Mouse (Mus musculus) embryo, embryonic 10 days (tissue): ENCODE measurements at regions not wholly inside any gene's neighbourhood (a gene's known extent, or its start where the extent isn't known, plus 50 kb on each side); places are given as distances from the start of the nearest gene placed in this dataset.

Experiments
- DNase-seq: peaks from one replicate; pipeline ENCODE4 v3.0.0-alpha.2; 2015; ENCODE audit warnings: low spot score

- DNase-seq: no peak
These were observed 128.4 kb downstream of the Rpap3 start for GRCm38 (mm10) chr15:97577196-97577595.

- DNase-seq: no peak
These were observed 133.0 kb downstream of the Rpap3 start for GRCm38 (mm10) chr15:97572639-97573038.

GRCm38 (mm10) chr15:97571885-97572284 is 133.7 kb downstream of the Rpap3 start:
- no peak for DNase-seq

- DNase-seq: no peak
These were observed 145.5 kb downstream of the Rpap3 start for GRCm38 (mm10) chr15:97560096-97560495.

GRCm38 (mm10) chr15:97558725-97559124 is 146.9 kb downstream of the Rpap3 start:
- DNase-seq: no peak

- no peak for DNase-seq
These were observed 157.3 kb downstream of the Rpap3 start for GRCm38 (mm10) chr15:97548354-97548753.

GRCm38 (mm10) chr15:97545034-97545433 is 160.6 kb downstream of the Rpap3 start:
- no peak for DNase-seq

- DNase-seq: no peak
These were observed 164.0 kb downstream of the Rpap3 start for GRCm38 (mm10) chr15:97541646-97542045.

GRCm38 (mm10) chr15:97536145-97536544 is 169.5 kb downstream of the Rpap3 start:
- DNase-seq: no peak

GRCm38 (mm10) chr15:97534878-97535277 is 170.7 kb downstream of the Rpap3 start:
- no peak for DNase-seq

- DNase-seq: no peak
These were observed 171.9 kb downstream of the Rpap3 start for GRCm38 (mm10) chr15:97533553-97534291.

GRCm38 (mm10) chr15:97532346-97532910 is 173.2 kb downstream of the Rpap3 start:
- DNase-seq: no peak

GRCm38 (mm10) chr15:97528291-97529050 is 177.2 kb downstream of the Rpap3 start:
- no peak for DNase-seq

GRCm38 (mm10) chr15:97520395-97520794 is 185.2 kb downstream of the Rpap3 start:
- DNase-seq: no peak

GRCm38 (mm10) chr15:97519919-97520345 is 185.7 kb downstream of the Rpap3 start:
- DNase-seq: no peak

- DNase-seq: peak; percentile 20
These were observed 187.7 kb downstream of the Rpap3 start for GRCm38 (mm10) chr15:97517926-97518325.

GRCm38 (mm10) chr15:97517188-97517587 is 188.4 kb downstream of the Rpap3 start:
- no peak for DNase-seq

- DNase-seq: no peak
These were observed 189.9 kb downstream of the Rpap3 start for GRCm38 (mm10) chr15:97515773-97516172.

GRCm38 (mm10) chr15:97507656-97508306 is 197.8 kb downstream of the Rpap3 start:
- no peak for DNase-seq

- no peak for DNase-seq
These were observed 198.4 kb downstream of the Rpap3 start for GRCm38 (mm10) chr15:97507176-97507575.

GRCm38 (mm10) chr15:97505715-97506114 is 199.9 kb downstream of the Rpap3 start:
- no peak for DNase-seq

GRCm38 (mm10) chr15:97504325-97504724 is 201.3 kb downstream of the Rpap3 start:
- DNase-seq: no peak
